Mouse (Mus musculus): ENCODE results near the gene Atic. TPM values are rescaled to one million over a fixed set of nuclear protein-coding genes. Genes with fewer than 3 reads are reported as not detected.

Atic gene
- polyA plus RNA-seq, 1 experiment: 78.8 TPM

- no peak overlapping the region for H3K4me2 ChIP-seq (ENCODE audit: low read depth)
- H3K79me2 ChIP-seq (ENCODE audit: control insufficient read depth, insufficient read depth): no peaks in the 10 kb centered on the region
- H3K36me3 ChIP-seq (ENCODE audit: control insufficient read depth, insufficient read depth): peaks cover 72% of the 10 kb centered on the region
- no peak overlapping the region for H3K4me3 ChIP-seq
- TF ChIP-seq POLR2A (IDR thresholded peaks at IDR 0.05; ENCODE audit: insufficient read length, low read depth): no peak
- H3K27me3 ChIP-seq (ENCODE audit: control insufficient read depth, insufficient read depth, insufficient read length): no peaks in the 10 kb centered on the region
- H3ac ChIP-seq (ENCODE audit: control insufficient read depth, insufficient read length): no peak overlapping the region
Measured at GRCm38 (mm10) chr1:71570116-71570515, 13.2 kb downstream of the Atic start.

- no peaks in the 10 kb centered on the region for H3K27me3 ChIP-seq (ENCODE audit: control insufficient read depth, insufficient read depth, insufficient read length)
- H3K79me2 ChIP-seq (ENCODE audit: control insufficient read depth, insufficient read depth): no peaks in the 10 kb centered on the region
- TF ChIP-seq MAX (IDR thresholded peaks at IDR 0.05; ENCODE audit: low read depth) (no peak), REST (IDR thresholded peaks at IDR 0.05; ENCODE audit: insufficient read depth, insufficient read length) (no peak), MYOD1 (IDR thresholded peaks at IDR 0.05; ENCODE audit: control insufficient read depth in 1 of 3, insufficient read length in 2 of 3, low read depth in 2 of 3) (no peak), TCF12 (IDR thresholded peaks at IDR 0.05; ENCODE audit: insufficient read depth, poor library complexity, severe bottlenecking) (no peak), POLR2A (IDR thresholded peaks at IDR 0.05; ENCODE audit: insufficient read length, low read depth) (no peak), E2F4 (IDR thresholded peaks at IDR 0.05; ENCODE audit: insufficient read depth) (no peak), TCF3 (IDR thresholded peaks at IDR 0.05; ENCODE audit: insufficient read length, low read depth) (no peak), CEBPB (IDR thresholded peaks at IDR 0.05; ENCODE audit: insufficient read depth, poor library complexity, severe bottlenecking) (no peak), USF1 (IDR thresholded peaks at IDR 0.05; ENCODE audit: low read depth) (no peak), POLR2AphosphoS2 (IDR thresholded peaks at IDR 0.05; ENCODE audit: insufficient read length, low read depth) (no peak)
- H3K36me3 ChIP-seq (ENCODE audit: control insufficient read depth, insufficient read depth): peaks cover 66% of the 10 kb centered on the region
- no peak overlapping the region for H3K4me3 ChIP-seq
- H3K4me2 ChIP-seq (ENCODE audit: low read depth): no peak overlapping the region
- H3ac ChIP-seq (ENCODE audit: control insufficient read depth, insufficient read length): no peak overlapping the region
Measured at GRCm38 (mm10) chr1:71575987-71576386, 19.0 kb downstream of the Atic start.

- TF ChIP-seq MAX (IDR thresholded peaks at IDR 0.05; ENCODE audit: low read depth) (no peak), CEBPB (IDR thresholded peaks at IDR 0.05; ENCODE audit: insufficient read depth, poor library complexity, severe bottlenecking) (no peak), SRF (IDR thresholded peaks at IDR 0.05; ENCODE audit: control insufficient read depth, insufficient read length, low read depth) (no peak), TCF3 (IDR thresholded peaks at IDR 0.05; ENCODE audit: insufficient read length, low read depth) (no peak), TCF12 (IDR thresholded peaks at IDR 0.05; ENCODE audit: insufficient read depth, poor library complexity, severe bottlenecking) (no peak), REST (IDR thresholded peaks at IDR 0.05; ENCODE audit: insufficient read depth, insufficient read length) (no peak), USF1 (IDR thresholded peaks at IDR 0.05; ENCODE audit: low read depth) (no peak), MYOD1 (IDR thresholded peaks at IDR 0.05; ENCODE audit: control insufficient read depth in 1 of 3, insufficient read length in 2 of 3, low read depth in 2 of 3) (no peak), E2F4 (IDR thresholded peaks at IDR 0.05; ENCODE audit: insufficient read depth) (no peak), POLR2A (IDR thresholded peaks at IDR 0.05; ENCODE audit: insufficient read length, low read depth) (no peak), MYOG (IDR thresholded peaks at IDR 0.05; ENCODE audit: control insufficient read depth in 1 of 3, insufficient read depth in 1 of 3, insufficient read length in 2 of 3, low read depth in 2 of 3) (no peak)
- H3K79me2 ChIP-seq (ENCODE audit: control insufficient read depth, insufficient read depth): no peaks in the 10 kb centered on the region
- no peak overlapping the region for H3ac ChIP-seq (ENCODE audit: control insufficient read depth, insufficient read length)
- no peak overlapping the region for H3K4me3 ChIP-seq
- H3K27me3 ChIP-seq (ENCODE audit: control insufficient read depth, insufficient read depth, insufficient read length): no peaks in the 10 kb centered on the region
- H3K4me2 ChIP-seq (ENCODE audit: low read depth): no peak overlapping the region
- peaks cover 58% of the 10 kb centered on the region for H3K36me3 ChIP-seq (ENCODE audit: control insufficient read depth, insufficient read depth)
Measured at GRCm38 (mm10) chr1:71576837-71577236, 19.9 kb downstream of the Atic start.

- Histone ChIP-seq H3K27me3 (ENCODE audit: control insufficient read depth, insufficient read depth, insufficient read length) (no peaks in the 10 kb centered on the region), H3K36me3 (ENCODE audit: control insufficient read depth, insufficient read depth) (peaks cover 39% of the 10 kb centered on the region), H3K4me3 (no peak overlapping the region), H3K79me2 (ENCODE audit: control insufficient read depth, insufficient read depth) (no peaks in the 10 kb centered on the region), H3ac (ENCODE audit: control insufficient read depth, insufficient read length) (no peak overlapping the region), H3K4me2 (ENCODE audit: low read depth) (no peak overlapping the region)
- TF ChIP-seq MAX (IDR thresholded peaks at IDR 0.05; ENCODE audit: low read depth): no peak
- TF ChIP-seq SRF (IDR thresholded peaks at IDR 0.05; ENCODE audit: control insufficient read depth, insufficient read length, low read depth): no peak
- TF ChIP-seq MYOD1 (IDR thresholded peaks at IDR 0.05; ENCODE audit: control insufficient read depth in 1 of 3, insufficient read length in 2 of 3, low read depth in 2 of 3): no peak
- no peak for TF ChIP-seq POLR2AphosphoS2 (IDR thresholded peaks at IDR 0.05; ENCODE audit: insufficient read length, low read depth)
- no peak for TF ChIP-seq POLR2A (IDR thresholded peaks at IDR 0.05; ENCODE audit: insufficient read length, low read depth)
- no peak for TF ChIP-seq REST (IDR thresholded peaks at IDR 0.05; ENCODE audit: insufficient read depth, insufficient read length)
- TF ChIP-seq TCF12 (IDR thresholded peaks at IDR 0.05; ENCODE audit: insufficient read depth, poor library complexity, severe bottlenecking): no peak
- no peak for TF ChIP-seq MYOG (IDR thresholded peaks at IDR 0.05; ENCODE audit: control insufficient read depth in 1 of 3, insufficient read depth in 1 of 3, insufficient read length in 2 of 3, low read depth in 2 of 3)
- TF ChIP-seq USF1 (IDR thresholded peaks at IDR 0.05; ENCODE audit: low read depth): no peak
- no peak for TF ChIP-seq CEBPB (IDR thresholded peaks at IDR 0.05; ENCODE audit: insufficient read depth, poor library complexity, severe bottlenecking)
- no peak for TF ChIP-seq E2F4 (IDR thresholded peaks at IDR 0.05; ENCODE audit: insufficient read depth)
- no peak for TF ChIP-seq TCF3 (IDR thresholded peaks at IDR 0.05; ENCODE audit: insufficient read length, low read depth)
Measured at GRCm38 (mm10) chr1:71579526-71579925, 22.6 kb downstream of the Atic start.

GRCm38 (mm10) chr1:71580408-71580807 lies 23.5 kb downstream of the Atic start:
- H3K27me3 ChIP-seq (ENCODE audit: control insufficient read depth, insufficient read depth, insufficient read length): no peaks in the 10 kb centered on the region
- no peak for TF ChIP-seq MAX (IDR thresholded peaks at IDR 0.05; ENCODE audit: low read depth)
- TF ChIP-seq TCF3 (IDR thresholded peaks at IDR 0.05; ENCODE audit: insufficient read length, low read depth): no peak
- TF ChIP-seq E2F4 (IDR thresholded peaks at IDR 0.05; ENCODE audit: insufficient read depth): no peak
- TF ChIP-seq REST (IDR thresholded peaks at IDR 0.05; ENCODE audit: insufficient read depth, insufficient read length): no peak
- H3ac ChIP-seq (ENCODE audit: control insufficient read depth, insufficient read length): no peak overlapping the region
- no peak overlapping the region for H3K4me2 ChIP-seq (ENCODE audit: low read depth)
- no peaks in the 10 kb centered on the region for H3K79me2 ChIP-seq (ENCODE audit: control insufficient read depth, insufficient read depth)
- peaks cover 38% of the 10 kb centered on the region for H3K36me3 ChIP-seq (ENCODE audit: control insufficient read depth, insufficient read depth)
- H3K4me3 ChIP-seq: no peak overlapping the region

Data from myocyte (in vitro differentiated cells).